Mouse (Mus musculus) heart, embryonic 12.5 days (tissue): Measurements from ENCODE around the gene 2810004N23Rik. TPM values are rescaled to one million over a fixed set of nuclear protein-coding genes. Genes with fewer than 3 reads are reported as not detected.

Experiments used
- ATAC-seq: fragments of 200-750 bp; cut with Nextera tagmentation; 2 replicates; pipeline ENCODE4 v1.8.0; 2017; ENCODE audit warnings: moderate TSS enrichment, moderate library complexity; ENCODE audit not compliant: insufficient number of reproducible peaks, low FRiP score
- H3K27ac ChIP-seq: fragments of 300-500 bp; sonication (generic); 2 replicates; pipeline ENCODE4 v1.5.1; 2016; ENCODE audit warnings: mild to moderate bottlenecking, moderate library complexity; ENCODE audit not compliant: poor library complexity, severe bottlenecking
- H3K27me3 ChIP-seq: fragments of 300-500 bp; sonication (generic); replicated peaks from 2 replicates; pipeline ENCODE4 v1.6.1; 2016; ENCODE audit warnings: mild to moderate bottlenecking, moderate library complexity
- H3K36me3 ChIP-seq: fragments of 300-500 bp; sonication (generic); 2 replicates; pipeline ENCODE4 v1.6.1; 2016; ENCODE audit warnings: mild to moderate bottlenecking, moderate library complexity
- H3K4me1 ChIP-seq: fragments of 300-500 bp; sonication (generic); replicated peaks from 2 replicates; pipeline ENCODE4 v1.6.1; 2016; ENCODE audit warnings: mild to moderate bottlenecking
- H3K4me2 ChIP-seq: fragments of 300-500 bp; sonication (generic); 2 replicates; pipeline ENCODE4 v1.6.1; 2016; ENCODE audit warnings: mild to moderate bottlenecking, moderate library complexity
- H3K4me3 ChIP-seq: fragments of 300-500 bp; sonication (generic); 2 replicates; pipeline ENCODE4 v1.5.1; 2016; ENCODE audit warnings: mild to moderate bottlenecking
- H3K9ac ChIP-seq: fragments of 300-500 bp; sonication (generic); 2 replicates; pipeline ENCODE4 v1.6.1; 2016; ENCODE audit warnings: mild to moderate bottlenecking, moderate library complexity
- H3K9me3 ChIP-seq: fragments of 300-500 bp; sonication (generic); replicated peaks from 2 replicates; pipeline ENCODE4 v1.6.1; 2016; ENCODE audit warnings: mild to moderate bottlenecking, moderate library complexity
- WGBS: fragments of 180-500 bp; shearing (Covaris S2); methylation state at CpG from one replicate; pipeline ENCODE4 v1.1.7; 2016; 5-methylcytosine and 5-hydroxymethylcytosine counted together
- polyA plus RNA-seq: library from polyadenylated mRNA; unstranded; fragments of >200 nt; fragmentation: Nextera tagmentation; extraction: Ambion mirVana; gene quantifications from 2 replicates; pipeline ENCODE4 v1.2.1, GENCODE M21; 2016

Gene 2810004N23Rik
- polyA plus RNA-seq, 1 experiment from 2014 or later, result 57.1 TPM

DNA sequence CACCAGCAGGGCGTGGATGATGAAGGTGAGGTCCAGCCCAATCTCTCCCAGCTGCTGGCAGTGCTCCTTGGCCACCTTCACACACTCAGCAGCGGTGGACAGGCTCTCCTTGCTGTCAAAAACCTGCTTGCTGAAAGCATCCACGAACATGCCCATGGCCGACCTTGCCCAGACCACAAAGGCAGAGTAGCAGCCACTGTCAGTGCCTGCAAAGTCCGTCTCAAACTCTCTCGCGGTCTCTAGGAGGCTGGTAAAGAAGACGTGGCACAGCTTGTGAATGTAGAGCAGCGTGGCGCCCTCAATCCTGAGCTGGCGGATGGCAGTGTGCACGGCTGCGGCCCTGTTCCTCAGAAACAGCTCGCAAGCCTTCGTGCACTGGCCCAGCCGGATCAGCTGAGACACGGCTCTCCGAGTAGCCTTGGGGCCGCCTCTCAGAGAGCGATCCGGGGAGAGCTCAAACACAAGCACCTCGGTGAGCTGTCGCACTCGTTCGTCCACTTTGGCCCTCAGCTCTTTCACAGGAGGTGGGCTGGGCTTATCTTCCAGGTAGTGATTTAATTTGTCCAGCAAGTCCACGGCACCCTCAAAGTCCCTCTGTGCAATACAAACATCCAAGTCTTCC is 33.2 kb upstream of the 2810004N23Rik start:
- no peak for ATAC-seq
- Histone ChIP-seq H3K4me1 (peaks cover 25% of the 10 kb centered on the region), H3K27me3 (no peaks in the 10 kb centered on the region), H3K27ac (no peak overlapping the region), H3K9me3 (no peaks in the 10 kb centered on the region), H3K36me3 (peaks cover 49% of the 10 kb centered on the region), H3K9ac (peak overlapping the region; percentile 88), H3K4me3 (peak overlapping the region; percentile 73), H3K4me2 (peak overlapping the region; percentile 99)
- WGBS, result 85% methylated on average over 26 of the region's 26 CpGs

DNA sequence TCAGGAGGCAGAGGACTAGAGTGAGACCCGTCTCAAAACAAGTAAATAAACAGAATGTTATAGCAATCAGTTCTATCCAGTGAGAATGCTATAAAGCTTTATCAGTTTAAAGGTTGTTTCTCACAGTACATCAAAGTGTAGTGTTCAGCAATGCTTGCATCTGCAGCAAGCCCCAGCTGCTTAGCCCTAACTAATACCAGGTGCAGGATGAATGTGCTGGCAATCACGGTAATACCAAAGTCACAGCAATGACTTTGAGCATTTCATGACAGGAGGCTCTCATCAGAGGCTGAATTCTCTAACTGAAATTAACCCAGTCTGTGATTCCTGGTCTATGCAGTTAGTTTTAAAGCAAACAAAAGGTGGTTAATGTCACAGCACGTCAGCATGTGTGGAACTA is 29.7 kb upstream of the 2810004N23Rik start:
- WGBS, result 71% methylated on average over 3 of the region's 3 CpGs
- Histone ChIP-seq H3K4me1 (peaks cover 18% of the 10 kb centered on the region), H3K27ac (no peak overlapping the region), H3K36me3 (peaks cover 64% of the 10 kb centered on the region), H3K9ac (no peak overlapping the region), H3K27me3 (no peaks in the 10 kb centered on the region), H3K4me3 (no peak overlapping the region), H3K4me2 (no peak overlapping the region), H3K9me3 (peaks cover 9% of the 10 kb centered on the region)
- ATAC-seq, result no peak

DNA sequence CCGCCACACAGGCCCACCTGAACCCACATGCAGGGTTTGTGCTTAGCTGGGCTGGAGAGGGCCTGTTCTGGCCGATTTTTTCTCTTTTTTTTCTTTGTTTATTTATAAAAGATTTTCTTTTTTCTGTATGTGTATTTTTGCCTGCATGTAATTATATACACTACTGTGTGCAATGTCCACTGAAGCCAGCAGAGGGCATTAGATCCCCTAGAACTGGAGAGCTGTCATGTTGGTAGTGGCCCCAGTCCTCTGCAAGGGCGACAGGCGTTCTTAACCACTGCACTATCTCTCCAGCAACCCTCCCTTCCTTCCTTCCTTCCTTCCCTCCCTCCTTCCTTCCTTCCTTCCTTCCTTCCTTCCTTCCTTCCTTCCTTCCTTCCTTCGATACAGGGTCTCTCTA is 25.5 kb upstream of the 2810004N23Rik start:
- ATAC-seq, result no peak
- WGBS, result 95% methylated on average over 5 of the region's 5 CpGs
- H3K4me3 ChIP-seq, result no peak overlapping the region

DNA sequence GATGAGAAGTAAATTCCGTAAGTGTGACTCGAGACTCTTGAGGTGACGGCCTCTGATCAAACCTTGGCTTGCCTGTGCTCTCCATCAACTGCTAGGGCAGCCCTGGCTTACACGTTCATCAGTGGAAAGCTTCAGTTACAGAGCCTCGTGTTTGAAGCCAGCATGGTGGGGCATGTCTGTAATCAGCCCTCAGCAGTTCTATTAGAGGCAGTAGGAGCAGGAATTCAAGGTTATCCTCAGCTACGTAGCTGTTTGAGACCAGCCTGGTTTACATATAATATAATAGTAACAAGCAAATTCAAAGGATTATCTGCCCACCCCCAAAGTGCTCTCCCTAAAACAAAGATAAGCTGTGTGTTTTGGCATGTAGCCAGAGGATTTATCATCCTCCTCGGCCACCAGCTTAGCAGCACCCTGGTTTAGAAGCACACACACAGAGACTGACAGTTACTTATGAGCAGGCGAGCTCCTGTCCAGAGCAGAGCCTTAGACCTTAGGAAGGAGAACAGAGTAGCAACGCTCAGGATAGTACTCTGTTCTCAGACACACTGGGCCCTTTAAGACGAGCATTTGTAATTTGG is 16.1 kb upstream of the 2810004N23Rik start:
- peaks cover 17% of the 10 kb centered on the region for H3K4me1 ChIP-seq
- no peak overlapping the region for H3K27ac ChIP-seq
- no peak overlapping the region; the same call in 1 of the 2 replicates for H3K9ac ChIP-seq
- no peaks in the 10 kb centered on the region for H3K9me3 ChIP-seq
- H3K4me2 ChIP-seq, result no peak overlapping the region
- H3K27me3 ChIP-seq, result no peaks in the 10 kb centered on the region
- ATAC-seq, result no peak
- no peak overlapping the region for H3K4me3 ChIP-seq
- peaks cover 96% of the 10 kb centered on the region for H3K36me3 ChIP-seq
- 52% methylated on average over 10 of the region's 10 CpGs for WGBS

More for the DNA sequence above, 25.5 kb upstream of the 2810004N23Rik start:
- no peaks in the 10 kb centered on the region; the same call in 1 of the 2 replicates for H3K4me1 ChIP-seq
- H3K4me2 ChIP-seq, result no peak overlapping the region
- no peak overlapping the region for H3K9ac ChIP-seq
- no peaks in the 10 kb centered on the region for H3K27me3 ChIP-seq
- peaks cover 82% of the 10 kb centered on the region for H3K36me3 ChIP-seq
- peaks cover 12% of the 10 kb centered on the region for H3K9me3 ChIP-seq
- H3K27ac ChIP-seq, result no peak overlapping the region

DNA sequence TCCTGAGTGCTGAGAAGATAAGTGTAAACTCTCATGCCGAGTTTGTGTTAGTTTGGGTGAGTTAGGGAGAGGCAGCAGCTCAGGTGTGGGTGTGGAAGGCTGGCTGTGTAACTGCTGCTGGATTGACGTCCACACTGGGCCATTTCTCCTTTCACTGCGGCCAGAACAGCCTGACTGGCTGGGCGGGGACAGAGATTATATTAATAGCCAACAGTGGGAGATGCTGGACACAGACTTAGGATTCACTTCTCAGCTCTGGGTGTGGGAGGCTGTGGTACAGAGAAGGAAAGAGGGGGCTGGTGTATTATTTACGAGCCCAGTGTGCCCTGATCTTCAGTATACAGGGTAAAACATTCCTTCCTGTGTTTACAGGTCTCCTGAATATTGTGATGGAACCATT is 15.2 kb upstream of the 2810004N23Rik start:
- H3K4me2 ChIP-seq, result no peak overlapping the region
- H3K27me3 ChIP-seq, result no peaks in the 10 kb centered on the region
- no peak overlapping the region for H3K4me3 ChIP-seq
- no peak overlapping the region for H3K9ac ChIP-seq
- H3K9me3 ChIP-seq, result no peaks in the 10 kb centered on the region
- H3K36me3 ChIP-seq, result peaks cover 96% of the 10 kb centered on the region
- no peak for ATAC-seq
- H3K27ac ChIP-seq, result no peak overlapping the region
- peaks cover 19% of the 10 kb centered on the region for H3K4me1 ChIP-seq
- WGBS, result 77% methylated on average over 5 of the region's 5 CpGs

DNA sequence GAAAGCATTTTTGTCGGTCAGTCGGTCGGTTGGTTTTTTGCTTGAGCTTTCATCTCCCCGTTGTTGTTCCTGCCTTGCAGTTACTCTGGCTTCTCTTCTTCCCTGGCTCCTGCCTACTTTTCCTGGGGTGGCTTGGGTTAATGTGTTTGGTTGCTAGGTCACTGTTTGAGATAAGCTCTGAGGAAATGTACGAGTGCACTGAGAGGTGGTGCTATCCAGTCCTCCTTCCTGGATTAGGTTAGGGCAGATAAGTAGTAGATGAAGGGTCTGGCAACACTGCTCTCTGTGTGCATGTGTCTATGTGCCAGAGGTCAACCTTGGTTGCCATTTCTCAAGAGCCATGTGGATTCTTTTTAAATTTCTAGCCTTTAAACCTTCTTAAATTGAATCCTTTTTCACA is 9.8 kb upstream of the 2810004N23Rik start:
- 34% methylated on average over 5 of the region's 5 CpGs for WGBS
- Histone ChIP-seq H3K4me1 (peaks cover 41% of the 10 kb centered on the region), H3K4me3 (no peak overlapping the region), H3K9me3 (no peaks in the 10 kb centered on the region), H3K27ac (peak overlapping the region; percentile 35; the same call in 1 of the 2 replicates), H3K4me2 (no peak overlapping the region), H3K36me3 (peaks cover 66% of the 10 kb centered on the region), H3K9ac (no peak overlapping the region), H3K27me3 (no peaks in the 10 kb centered on the region)
- ATAC-seq, result no peak

DNA sequence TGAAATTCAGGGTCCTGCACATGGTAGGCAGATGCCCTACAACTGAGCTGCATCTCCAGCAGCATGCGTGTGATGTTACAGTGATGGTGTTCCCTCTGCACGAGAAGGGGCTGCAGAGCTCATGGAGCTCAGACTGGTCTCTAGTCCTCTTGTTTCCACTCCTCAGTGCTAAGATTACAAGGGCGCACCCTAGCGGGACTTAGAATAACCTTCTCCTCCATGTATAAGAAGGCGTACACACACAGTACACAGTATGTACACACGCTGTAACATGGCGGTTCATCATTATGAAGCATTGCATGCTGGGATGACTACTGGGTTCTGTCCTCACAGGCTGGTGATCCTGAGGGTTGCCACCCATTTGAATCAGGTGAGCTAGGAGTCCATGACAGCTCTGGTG is 9.2 kb upstream of the 2810004N23Rik start:
- no peak for ATAC-seq
- 87% methylated on average over 7 of the region's 7 CpGs for WGBS

DNA sequence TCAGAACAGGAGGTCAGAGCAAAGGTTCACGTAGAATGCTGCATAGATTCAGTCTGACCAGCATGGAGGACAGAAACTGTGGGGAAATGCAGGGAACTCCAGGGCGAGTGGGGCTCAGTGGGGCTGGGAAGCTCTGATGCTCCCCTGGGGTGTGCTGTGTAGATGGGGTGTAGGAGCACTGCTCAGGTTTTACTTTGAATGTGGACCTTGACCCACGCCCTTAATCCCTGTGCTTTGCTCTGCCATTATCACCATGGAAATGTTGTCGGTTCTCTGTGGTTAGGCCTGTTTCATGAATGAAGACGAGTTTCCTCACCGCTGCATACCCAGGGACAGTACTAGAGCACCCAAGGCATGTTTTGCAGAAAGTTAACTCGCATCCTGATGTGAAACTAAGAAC is 8.6 kb upstream of the 2810004N23Rik start:
- H3K4me1 ChIP-seq, result peaks cover 53% of the 10 kb centered on the region
- no peak overlapping the region for H3K4me3 ChIP-seq
- no peak for ATAC-seq
- H3K9me3 ChIP-seq, result no peaks in the 10 kb centered on the region
- peaks cover 54% of the 10 kb centered on the region for H3K36me3 ChIP-seq
- no peak overlapping the region for H3K9ac ChIP-seq
- no peak overlapping the region for H3K4me2 ChIP-seq
- H3K27ac ChIP-seq, result no peak overlapping the region
- WGBS, result 90% methylated on average over 7 of the region's 7 CpGs
- no peaks in the 10 kb centered on the region for H3K27me3 ChIP-seq

More for the DNA sequence above, 9.2 kb upstream of the 2810004N23Rik start:
- peaks cover 60% of the 10 kb centered on the region for H3K36me3 ChIP-seq
- no peak overlapping the region for H3K4me2 ChIP-seq
- no peak overlapping the region for H3K27ac ChIP-seq
- H3K4me1 ChIP-seq, result peaks cover 47% of the 10 kb centered on the region
- H3K9me3 ChIP-seq, result no peaks in the 10 kb centered on the region
- no peaks in the 10 kb centered on the region for H3K27me3 ChIP-seq
- no peak overlapping the region for H3K9ac ChIP-seq
- no peak overlapping the region for H3K4me3 ChIP-seq

DNA sequence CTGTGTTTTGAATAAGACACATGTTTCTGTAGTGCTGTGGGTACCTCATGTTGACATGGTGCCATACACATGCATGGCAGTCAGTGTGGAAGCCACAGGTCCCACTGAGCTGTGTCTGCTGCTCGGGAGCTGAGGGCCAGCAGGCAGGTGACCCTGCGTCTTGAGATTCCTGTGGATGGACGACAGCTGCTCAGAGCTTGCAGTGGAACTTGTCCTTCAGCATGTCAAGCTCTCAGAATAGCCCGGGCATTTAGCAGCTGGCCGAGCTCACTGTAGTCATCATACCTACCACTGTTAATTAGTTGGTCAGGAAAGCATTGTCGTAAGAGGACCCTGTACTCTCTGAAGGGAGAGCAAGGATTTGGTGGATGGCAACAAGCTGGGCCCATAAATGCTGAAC is 6.8 kb upstream of the 2810004N23Rik start:
- Histone ChIP-seq H3K27ac (no peak overlapping the region), H3K4me1 (peaks cover 66% of the 10 kb centered on the region), H3K4me3 (no peak overlapping the region), H3K4me2 (no peak overlapping the region), H3K9me3 (no peaks in the 10 kb centered on the region), H3K27me3 (no peaks in the 10 kb centered on the region), H3K36me3 (peaks cover 44% of the 10 kb centered on the region), H3K9ac (0 out of 2 replicates have a peak overlapping the region, but pooled peaks have one; percentile 29)
- WGBS, result 39% methylated on average over 6 of the region's 6 CpGs
- ATAC-seq, result no peak

DNA sequence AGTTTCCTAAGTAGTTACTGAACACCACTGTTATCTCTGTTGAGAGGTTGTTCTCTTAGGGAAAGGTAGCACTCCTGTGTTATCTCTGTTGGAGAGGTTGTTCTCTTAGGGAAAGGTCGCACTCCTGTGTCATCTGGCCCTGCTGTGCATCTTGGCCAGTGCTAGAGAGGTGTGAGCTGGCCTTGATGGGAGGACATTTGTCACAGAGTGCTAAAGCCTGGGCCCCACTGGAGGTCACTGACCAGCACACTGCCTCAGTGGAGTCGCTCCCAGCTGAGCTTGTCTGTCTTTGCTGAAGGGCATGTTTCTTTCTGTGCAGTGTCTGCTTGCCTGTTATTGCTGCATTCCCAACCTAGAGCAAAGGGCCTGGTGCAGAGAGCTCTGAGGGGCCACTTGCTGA is 4.2 kb upstream of the 2810004N23Rik start:
- Histone ChIP-seq H3K9ac (no peak overlapping the region), H3K4me3 (no peak overlapping the region), H3K27me3 (no peaks in the 10 kb centered on the region), H3K27ac (peak overlapping the region; percentile 73), H3K4me2 (0 out of 2 replicates have a peak overlapping the region, but pooled peaks have one; percentile 8), H3K9me3 (no peaks in the 10 kb centered on the region), H3K36me3 (peaks cover 22% of the 10 kb centered on the region), H3K4me1 (peaks cover 66% of the 10 kb centered on the region)
- WGBS, result 22% methylated on average over 2 of the region's 2 CpGs
- no peak for ATAC-seq

DNA sequence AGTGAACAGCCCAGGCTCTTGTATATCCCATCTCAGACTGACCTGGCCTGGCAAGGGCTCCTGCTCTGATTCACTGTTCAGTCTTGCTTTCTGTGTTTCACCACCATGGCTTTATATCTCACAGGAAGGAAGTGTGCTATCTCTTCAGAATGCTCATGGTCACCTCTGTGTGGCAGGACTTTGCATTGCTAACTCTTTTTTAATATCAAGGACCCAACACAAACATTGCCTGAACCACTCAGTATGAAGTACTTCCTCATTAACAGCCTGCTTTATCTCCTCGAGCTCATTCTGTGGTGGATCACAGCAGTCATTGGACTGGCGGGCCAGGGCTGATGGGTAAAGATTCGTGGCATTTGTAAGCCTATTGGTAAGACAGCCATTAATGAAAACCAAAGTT is 3.7 kb upstream of the 2810004N23Rik start:
- H3K36me3 ChIP-seq, result peaks cover 18% of the 10 kb centered on the region
- no peak overlapping the region for H3K4me3 ChIP-seq
- no peak overlapping the region for H3K4me2 ChIP-seq
- no peaks in the 10 kb centered on the region for H3K9me3 ChIP-seq
- H3K27me3 ChIP-seq, result no peaks in the 10 kb centered on the region
- no peak for ATAC-seq
- peaks cover 67% of the 10 kb centered on the region for H3K4me1 ChIP-seq
- H3K27ac ChIP-seq, result peak overlapping the region; percentile 73
- H3K9ac ChIP-seq, result no peak overlapping the region
- 23% methylated on average over 3 of the region's 3 CpGs for WGBS
